10 mouse cellular contexts compared by ENCODE assay signal in genomic region chr10:98496254-98496653, GRCm38 (mm10).
"Had no signal": no experiment of that assay in that cellular context is flagged by ENCODE, and none has a peak within 500 bp of the region (broad histone marks: within the 10 kb centered on the region; RNA-seq: fewer than 3 reads in every experiment).

No protein-coding gene starts in this region.

- DNase-seq: kidney, postnatal 10 days; kidney, postnatal 4 days; lung, adult 2 months; lung, postnatal 36 days had no signal

- H3K27me3 ChIP-seq: liver, embryonic 15.5 days; midbrain, embryonic 13.5 days had no signal

- H3K4me2 ChIP-seq: liver, embryonic 11.5 days; liver, embryonic 15.5 days; midbrain, embryonic 13.5 days had no signal

- H3K4me1 ChIP-seq: limb, embryonic 10.5 days; liver, embryonic 15.5 days; midbrain, embryonic 13.5 days had no signal

- H3K9me3 ChIP-seq: limb, embryonic 10.5 days; liver, embryonic 15.5 days; midbrain, embryonic 13.5 days had no signal

- H3K36me3 ChIP-seq: limb, embryonic 10.5 days; liver, embryonic 15.5 days; midbrain, embryonic 13.5 days had no signal

- H3K27ac ChIP-seq: limb, embryonic 10.5 days; liver, embryonic 15.5 days; midbrain, embryonic 13.5 days; stomach, postnatal 0 days had no signal

- ATAC-seq: lung, postnatal 0 days; midbrain, embryonic 13.5 days had no signal

- H3K9ac ChIP-seq: liver, embryonic 15.5 days; midbrain, embryonic 13.5 days had no signal

- H3K4me3 ChIP-seq: limb, embryonic 10.5 days; liver, embryonic 15.5 days; midbrain, embryonic 13.5 days had no signal
